Mouse (Mus musculus) heart, adult 2 months (tissue): ENCODE measurements around the gene Agr2.

ENCODE experiments used
- CTCF ChIP-seq: fragments of 200-600 bp; IDR thresholded peaks from 2 replicates; pipeline ENCODE4 v1.8.1; 2022; ENCODE audit warnings: antibody characterized with exemption, mild to moderate bottlenecking, moderate library complexity
- POLR2A ChIP-seq: fragments of 200-500 bp; IDR thresholded peaks from 2 replicates; pipeline ENCODE4 v1.6.1; 2011; ENCODE audit warnings: mild to moderate bottlenecking, low read depth, low read length, control low read depth; ENCODE audit not compliant: insufficient read depth

GRCm38 (mm10) chr12:36020081-36020480 lies 27.4 kb downstream of the Agr2 start:
- TF ChIP-seq CTCF (no peak), POLR2A (no peak)
